Mouse (Mus musculus) kidney, postnatal 14 days (tissue): ENCODE data around the gene Coq9.

Experiments used
- DNase-seq: peaks from one replicate; pipeline ENCODE4 v3.0.0; 2022; ENCODE audit warnings: mixed read lengths

Gene Coq9

GRCm38 (mm10) chr8:94870474-94871107 lies 32.5 kb downstream of the Coq9 start:
- DNase-seq, result no peak

- peak; percentile 85 for DNase-seq
Measured at GRCm38 (mm10) chr8:94871108-94871894, 33.2 kb downstream of the Coq9 start.

- DNase-seq, result no peak
Measured at GRCm38 (mm10) chr8:94872156-94872555, 34.0 kb downstream of the Coq9 start.

GRCm38 (mm10) chr8:94872576-94872975 lies 34.5 kb downstream of the Coq9 start:
- DNase-seq, result no peak

- DNase-seq, result peak; percentile 83
Measured at GRCm38 (mm10) chr8:94874358-94874757, 36.2 kb downstream of the Coq9 start.

GRCm38 (mm10) chr8:94875096-94875870 lies 37.2 kb downstream of the Coq9 start:
- DNase-seq, result no peak

- no peak for DNase-seq
Measured at GRCm38 (mm10) chr8:94875871-94876150, 37.7 kb downstream of the Coq9 start.

GRCm38 (mm10) chr8:94876197-94876730 lies 38.1 kb downstream of the Coq9 start, which contains the start of gene Dok4:
Gene Dok4 (minus strand): TSS chr8:94876330.
- peak; percentile 98 for DNase-seq

GRCm38 (mm10) chr8:94876820-94877219 lies 38.7 kb downstream of the Coq9 start:
- DNase-seq, result no peak

- no peak for DNase-seq
Measured at GRCm38 (mm10) chr8:94880742-94881141, 42.6 kb downstream of the Coq9 start.

GRCm38 (mm10) chr8:94888383-94889036 lies 50.4 kb downstream of the Coq9 start:
- no peak for DNase-seq

- DNase-seq, result no peak
Measured at GRCm38 (mm10) chr8:94892917-94893316, 54.8 kb downstream of the Coq9 start.

- DNase-seq, result peak; percentile 49
Measured at GRCm38 (mm10) chr8:94899262-94899661, 61.1 kb downstream of the Coq9 start.

- DNase-seq, result no peak
Measured at GRCm38 (mm10) chr8:94900617-94901016, 62.5 kb downstream of the Coq9 start.

- no peak for DNase-seq
Measured at GRCm38 (mm10) chr8:94901031-94901430, 62.9 kb downstream of the Coq9 start.

GRCm38 (mm10) chr8:94903709-94904108 lies 65.6 kb downstream of the Coq9 start:
- DNase-seq, result peak; percentile 63
